Mouse (Mus musculus) retina, embryonic 14.5 days (tissue): Measurements from ENCODE around the gene Map3k4.

Source experiments
- DNase-seq: peaks from one replicate; pipeline ENCODE4 v3.0.0-alpha.2; 2015; ENCODE audit warnings: low spot score

The Map3k4 gene

GRCm38 (mm10) chr17:12182702-12183485 lies 135.7 kb downstream of the Map3k4 start:
- DNase-seq, result no peak

- DNase-seq, result no peak
Measured at GRCm38 (mm10) chr17:12179766-12180165, 138.8 kb downstream of the Map3k4 start.

- no peak for DNase-seq
Measured at GRCm38 (mm10) chr17:12179339-12179738, 139.3 kb downstream of the Map3k4 start.
